Mouse (Mus musculus) neural tube, embryonic 12.5 days (tissue): ENCODE measurements around the gene Ube2e3. TPM values are rescaled to one million over a fixed set of nuclear protein-coding genes. Genes with fewer than 3 reads are reported as not detected.

Experiments used
- ATAC-seq: fragments of 200-750 bp; cut with Nextera tagmentation; 2 replicates; pipeline ENCODE4 v1.8.0; 2017; ENCODE audit warnings: low read depth, mild to moderate bottlenecking, moderate TSS enrichment, moderate library complexity; ENCODE audit not compliant: low FRiP score
- H3K27ac ChIP-seq: fragments of 300-500 bp; sonication (generic); 2 replicates; pipeline ENCODE4 v1.5.1; 2016
- H3K27me3 ChIP-seq: fragments of 300-500 bp; sonication (generic); replicated peaks from 2 replicates; pipeline ENCODE4 v1.6.1; 2016; ENCODE audit warnings: mild to moderate bottlenecking
- H3K36me3 ChIP-seq: fragments of 300-500 bp; sonication (generic); 2 replicates; pipeline ENCODE4 v1.6.1; 2016; ENCODE audit warnings: mild to moderate bottlenecking
- H3K4me1 ChIP-seq: fragments of 300-500 bp; sonication (generic); 2 replicates; pipeline ENCODE4 v1.6.1; 2016
- H3K4me2 ChIP-seq: fragments of 300-500 bp; sonication (generic); replicated peaks from 2 replicates; pipeline ENCODE4 v1.6.1; 2016; ENCODE audit warnings: mild to moderate bottlenecking
- H3K4me3 ChIP-seq: fragments of 300-500 bp; sonication (generic); 2 replicates; pipeline ENCODE4 v1.5.1; 2016
- H3K9ac ChIP-seq: fragments of 300-500 bp; sonication (generic); 2 replicates; pipeline ENCODE4 v1.6.1; 2016; ENCODE audit warnings: mild to moderate bottlenecking
- H3K9me3 ChIP-seq: fragments of 300-500 bp; sonication (generic); 2 replicates; pipeline ENCODE4 v1.6.1; 2016; ENCODE audit warnings: mild to moderate bottlenecking
- WGBS: fragments of 180-500 bp; shearing (Covaris S2); methylation state at CpG from one replicate; pipeline ENCODE4 v1.1.7; 2016; 5-methylcytosine and 5-hydroxymethylcytosine counted together
- polyA plus RNA-seq: library from polyadenylated mRNA; unstranded; fragments of >200 nt; fragmentation: Nextera tagmentation; extraction: Ambion mirVana; gene quantifications from 2 replicates; pipeline ENCODE4 v1.2.1, GENCODE M21; 2016

The Ube2e3 gene
- polyA plus RNA-seq, 1 experiment from 2014 or later, result 252 TPM

GRCm38 (mm10) chr2:78964995-78965394 is 97.1 kb downstream of the Ube2e3 start:
- Histone ChIP-seq H3K9me3 (no peaks in the 10 kb centered on the region), H3K4me3 (no peak overlapping the region), H3K4me1 (peaks cover 8% of the 10 kb centered on the region), H3K27ac (no peak overlapping the region), H3K36me3 (no peaks in the 10 kb centered on the region), H3K4me2 (no peak overlapping the region), H3K9ac (no peak overlapping the region), H3K27me3 (no peaks in the 10 kb centered on the region)
- no peak for ATAC-seq
- 92% methylated on average over 2 of the region's 2 CpGs for WGBS

GRCm38 (mm10) chr2:78965396-78965795 is 97.5 kb downstream of the Ube2e3 start:
- Histone ChIP-seq H3K4me3 (no peak overlapping the region), H3K36me3 (no peaks in the 10 kb centered on the region), H3K9me3 (no peaks in the 10 kb centered on the region), H3K4me1 (peaks cover 8% of the 10 kb centered on the region), H3K4me2 (no peak overlapping the region), H3K9ac (no peak overlapping the region), H3K27me3 (no peaks in the 10 kb centered on the region), H3K27ac (no peak overlapping the region)
- ATAC-seq, result no peak
- WGBS, result 77% methylated on average over 6 of the region's 6 CpGs

- H3K27ac ChIP-seq, result no peak overlapping the region
- WGBS, result 80% methylated on average over 6 of the region's 6 CpGs
- no peaks in the 10 kb centered on the region for H3K36me3 ChIP-seq
- H3K4me2 ChIP-seq, result no peak overlapping the region
- H3K4me3 ChIP-seq, result no peak overlapping the region
- no peaks in the 10 kb centered on the region for H3K4me1 ChIP-seq
- H3K9me3 ChIP-seq, result no peaks in the 10 kb centered on the region
- ATAC-seq, result no peak
- no peaks in the 10 kb centered on the region for H3K27me3 ChIP-seq
- no peak overlapping the region for H3K9ac ChIP-seq
Measured at GRCm38 (mm10) chr2:78970088-78970487, 102.2 kb downstream of the Ube2e3 start.
